Mouse (Mus musculus): ENCODE data around the gene Mapk8ip3.

DNA sequence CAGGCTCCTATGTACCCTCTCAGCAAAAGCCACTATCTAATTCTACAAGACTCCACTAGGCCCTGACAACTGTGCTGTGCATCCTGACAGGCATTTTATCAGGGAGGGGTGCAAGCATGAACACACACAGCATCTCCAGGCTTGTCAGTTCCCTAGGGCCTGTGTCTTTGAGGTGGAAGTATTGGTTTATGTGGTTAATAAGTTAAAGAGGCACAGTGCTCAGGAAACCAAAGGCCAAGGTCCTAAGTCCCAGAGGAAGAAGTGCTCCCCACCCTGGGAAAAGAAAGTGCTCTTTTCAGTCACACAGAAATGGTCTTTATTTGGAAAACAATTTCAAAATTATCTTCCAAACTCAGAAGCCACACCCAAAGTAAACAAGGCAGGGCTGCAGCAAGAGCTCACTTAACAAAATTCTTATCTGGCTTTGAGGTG is 88.2 kb downstream of the Mapk8ip3 start:
- TF ChIP-seq POLR2A (IDR thresholded peaks at IDR 0.05; ENCODE audit: low read depth, low read length) (no peak), CTCF (IDR thresholded peaks at IDR 0.05; ENCODE audit: extremely low read depth, insufficient read length, insufficient replicate concordance, low read depth, low read length) (no peak)

All from small intestine, adult 2 months (tissue).